17 mouse cellular contexts compared by ENCODE assay signal in the genomic region with DNA sequence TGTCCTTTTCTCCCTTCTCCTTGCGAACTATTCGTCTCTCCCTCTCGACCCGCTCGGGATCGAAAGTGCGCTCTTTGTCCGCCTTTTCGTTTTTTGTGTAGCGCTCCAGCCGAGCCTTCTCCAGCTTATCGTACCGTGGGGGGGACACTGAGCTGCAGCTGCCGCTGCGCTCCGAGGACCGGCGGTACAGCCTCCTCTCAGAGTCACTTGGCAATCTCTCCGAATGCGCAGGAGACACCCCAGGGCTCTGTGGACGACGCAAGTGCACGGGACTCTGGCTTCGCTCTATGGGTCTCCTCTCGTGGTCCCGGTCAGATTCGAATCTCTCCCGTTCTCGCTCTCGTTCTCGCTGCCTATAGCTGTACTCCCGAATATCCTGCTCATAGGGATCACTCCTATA. TPM values are rescaled to one million over a fixed set of nuclear protein-coding genes. Genes with fewer than 3 reads are reported as not detected.
DNase-seq lines count a peak whose midpoint lies in the region; ATAC-seq and TF ChIP-seq lines count a peak whose summit lies in the region.
"Had no signal": no experiment of that assay in that cellular context is flagged by ENCODE, and none has a peak within 500 bp of the region (broad histone marks: within the 10 kb centered on the region; RNA-seq: fewer than 3 reads in every experiment).

No protein-coding gene starts in this region.

- WGBS in hindbrain, postnatal 0 days, result 76% methylated on average over 32 of the region's 32 CpGs
- WGBS in kidney, embryonic 15.5 days, result 96% methylated on average over 32 of the region's 32 CpGs

- peak overlapping the region; percentile 92 for H3K27ac ChIP-seq in layer of hippocampus, adult 2 months
- no peak overlapping the region for H3K27ac ChIP-seq in ES-E14 (ENCODE audit: insufficient read depth, low read depth, low read length, poor library complexity, severe bottlenecking)
- H3K27ac ChIP-seq in hindbrain, postnatal 0 days, result peak overlapping the region; percentile 90
- no peak overlapping the region for H3K27ac ChIP-seq in kidney, embryonic 15.5 days

- DNase-seq in cerebellum, adult 11-12 months, result peak; percentile 41
- DNase-seq in cerebellum, adult 9-10 months, result no peak
- DNase-seq in layer of hippocampus, adult 2 months (ENCODE audit: low spot score in 2 of 2), result no peak
- DNase-seq in layer of hippocampus, adult 9-10 months (ENCODE audit: low spot score), result no peak
- no peak for DNase-seq in ES-E14 (ENCODE audit: low read depth, low spot score)
- DNase-seq in hindbrain, postnatal 0 days (ENCODE audit: low spot score), result no peak
- no peak for DNase-seq in heart, adult 11 months
- DNase-seq: gastrocnemius, postnatal 14 days; kidney, adult 8-10 months; right cerebral cortex, postnatal 25 days had no signal

- TF ChIP-seq CTCF in layer of hippocampus, adult 2 months (conservative IDR thresholded peaks at IDR 0.05), result no peak
- no peak for TF ChIP-seq CTCF in hindbrain, postnatal 0 days (IDR thresholded peaks at IDR 0.05; ENCODE audit: low read depth)

- peaks cover 0 to 6% of the 10 kb centered on the region in 2 experiments; a peak in 1 of 4 replicates for H3K4me1 ChIP-seq in ES-E14 (ENCODE audit: control insufficient read depth in 2 of 2, insufficient read depth in 2 of 2, low read length in 2 of 2, poor library complexity in 1 of 2)
- peaks cover 9% of the 10 kb centered on the region for H3K4me1 ChIP-seq in hindbrain, postnatal 0 days (ENCODE audit: insufficient read depth, low read length)
- H3K4me1 ChIP-seq in kidney, embryonic 15.5 days, result peaks cover 7% of the 10 kb centered on the region; the same call in 1 of the 2 replicates

- peak overlapping the region; percentile 27; the same call in 1 of the 2 replicates for H3K4me2 ChIP-seq in hindbrain, postnatal 0 days (ENCODE audit: low read depth, low read length)
- no peak overlapping the region for H3K4me2 ChIP-seq in kidney, embryonic 15.5 days
- H3K4me2 ChIP-seq: liver, embryonic 11.5 days had no signal

- H3K36me3 ChIP-seq in ES-E14 (ENCODE audit: control insufficient read depth, insufficient read depth, low read length, poor library complexity, severe bottlenecking), result peaks cover 75% of the 10 kb centered on the region
- peaks cover 71% of the 10 kb centered on the region for H3K36me3 ChIP-seq in hindbrain, postnatal 0 days (ENCODE audit: insufficient read depth, low read length)
- peaks cover 99% of the 10 kb centered on the region for H3K36me3 ChIP-seq in kidney, embryonic 15.5 days

- no peaks in the 10 kb centered on the region for H3K9me3 ChIP-seq in ES-E14 (ENCODE audit: control insufficient read depth, insufficient read depth, low read depth, low read length)
- no peaks in the 10 kb centered on the region for H3K9me3 ChIP-seq in hindbrain, postnatal 0 days (ENCODE audit: low read length)
- H3K9me3 ChIP-seq in kidney, embryonic 15.5 days (replicated peaks), result no peaks in the 10 kb centered on the region

- H3K9ac ChIP-seq in ES-E14 (ENCODE audit: insufficient read depth, low read depth, low read length, poor library complexity, severe bottlenecking), result peak overlapping the region; percentile 3; the same call in 1 of the 2 replicates
- 0 out of 2 replicates have a peak overlapping the region, but pooled peaks have one; percentile 24 for H3K9ac ChIP-seq in hindbrain, postnatal 0 days (replicated peaks; ENCODE audit: low read length)
- no peak overlapping the region for H3K9ac ChIP-seq in kidney, embryonic 15.5 days

- H3K27me3 ChIP-seq in hindbrain, postnatal 0 days (ENCODE audit: insufficient read depth, low read length), result no peaks in the 10 kb centered on the region
- H3K27me3 ChIP-seq in kidney, embryonic 15.5 days, result no peaks in the 10 kb centered on the region

- H3K4me3 ChIP-seq in layer of hippocampus, adult 2 months, result no peak overlapping the region
- H3K4me3 ChIP-seq in ES-E14 (ENCODE audit: insufficient read depth in 1 of 2, low read depth in 1 of 2, low read length in 2 of 2, poor library complexity in 1 of 2, severe bottlenecking in 1 of 2), result peak overlapping the region; percentile 23 to 26; a peak in 3 of 4 replicates
- H3K4me3 ChIP-seq in hindbrain, postnatal 0 days (ENCODE audit: low read length), result no peak overlapping the region
- H3K4me3 ChIP-seq in kidney, embryonic 15.5 days (replicated peaks), result no peak overlapping the region

- in situ Hi-C loops in ES-E14 (cut with MboI; ENCODE audit: low sequenced_read_pairs in 2 of 2, unreplicated experiment in 2 of 2), result loop anchor here in 1 of 2 experiments (5.0 kb wide), 1 partner anchor 76 kb away; no protein-coding TSS in a partner anchor

- no peak for ATAC-seq in hindbrain, postnatal 0 days
- ATAC-seq in kidney, embryonic 15.5 days (replicated peaks; ENCODE audit: low FRiP score), result no peak
- ATAC-seq: activated CD4-positive, CD25-positive, alpha-beta regulatory T cell, adult 4 months had no signal

TF ChIP-seq in ES-E14, 5 proteins besides CTCF, POLR2A, EP300 and RAD21:
- no peak for TF ChIP-seq ZC3H11A (IDR thresholded peaks at IDR 0.05; ENCODE audit: borderline replicate concordance, low read depth, low read length)
- no peak for TF ChIP-seq MAFK (IDR thresholded peaks at IDR 0.05; ENCODE audit: insufficient read depth, low read depth, low read length)
- TF ChIP-seq HCFC1 (IDR thresholded peaks at IDR 0.05; ENCODE audit: borderline replicate concordance, insufficient read depth, low read length), result no peak
- TF ChIP-seq ZNF384 (IDR thresholded peaks at IDR 0.05; ENCODE audit: low read depth, low read length), result no peak
- no peak for TF ChIP-seq CHD2 (IDR thresholded peaks at IDR 0.05; ENCODE audit: low read depth, low read length)

RNA-seq across cellular contexts. Expression of gene Zbtb17, which starts 34.3 kb away (rescaled TPM):
- total RNA-seq in layer of hippocampus, adult 2 months (2021), result 10 to 100 TPM; 33.8 to 34.6 TPM
- total RNA-seq in ES-E14 (2012; rRNA removed), result 30.1 and 37.3 TPM in 2 replicates
- 34.8 and 36.2 TPM in 2 replicates for total RNA-seq in hindbrain, postnatal 0 days (2014; rRNA removed)
- polyA plus RNA-seq in hindbrain, postnatal 0 days (2015; fragmentation: Nextera tagmentation; extraction: Ambion mirVana), result 28.2 and 28.8 TPM in 2 replicates
- polyA plus RNA-seq in kidney, embryonic 15.5 days (2015; fragmentation: Nextera tagmentation; extraction: Ambion mirVana), result 39.8 and 40.4 TPM in 2 replicates

RNA-seq across cellular contexts. Expression of gene Srarp, which starts 42.9 kb away (rescaled TPM):
- total RNA-seq in layer of hippocampus, adult 2 months (2021), result 1 to 10 TPM; 4.1 to 5.3 TPM
- not detected in 2 replicates for total RNA-seq in ES-E14 (2012; rRNA removed)
- total RNA-seq in hindbrain, postnatal 0 days (2014; rRNA removed), result 5.8 and 9.9 TPM in 2 replicates
- 0.33 and 0.54 TPM in 2 replicates for polyA plus RNA-seq in hindbrain, postnatal 0 days (2015; fragmentation: Nextera tagmentation; extraction: Ambion mirVana)
- not detected in 2 replicates for polyA plus RNA-seq in kidney, embryonic 15.5 days (2015; fragmentation: Nextera tagmentation; extraction: Ambion mirVana)
- total RNA-seq: G1E; gastrocnemius, postnatal 14 days; megakaryocyte progenitor cell, adult 5-6 weeks had no signal
- polyA plus RNA-seq: activated CD4-positive, CD25-positive, alpha-beta regulatory T cell, adult 4 months; G1E; heart, embryonic 14.5 days; liver, embryonic 11.5 days; neural tube, embryonic 11.5 days had no signal

RNA-seq across cellular contexts. Expression of gene Hspb7, which starts 58.2 kb away (rescaled TPM):
- under 1 TPM in 1 of 2 experiments, not detected in 1; 0.12 TPM for total RNA-seq in layer of hippocampus, adult 2 months (2021)
- total RNA-seq in ES-E14 (2012; rRNA removed), result not detected in 2 replicates
- 0.32 TPM in 1 of 2 replicates, not detected in the other for total RNA-seq in hindbrain, postnatal 0 days (2014; rRNA removed)
- 0.06 and 0.08 TPM in 2 replicates for polyA plus RNA-seq in hindbrain, postnatal 0 days (2015; fragmentation: Nextera tagmentation; extraction: Ambion mirVana)
- 1.0 and 1.1 TPM in 2 replicates for polyA plus RNA-seq in kidney, embryonic 15.5 days (2015; fragmentation: Nextera tagmentation; extraction: Ambion mirVana)
- total RNA-seq: G1E; megakaryocyte progenitor cell, adult 5-6 weeks had no signal
- polyA plus RNA-seq: activated CD4-positive, CD25-positive, alpha-beta regulatory T cell, adult 4 months; G1E; neural tube, embryonic 11.5 days had no signal

RNA-seq across cellular contexts. Expression of gene Spen, which starts 59.6 kb away (rescaled TPM):
- 10 to 100 TPM; 56.0 to 68.1 TPM for total RNA-seq in layer of hippocampus, adult 2 months (2021)
- 51.5 and 58.6 TPM in 2 replicates for total RNA-seq in ES-E14 (2012; rRNA removed)
- 16.9 and 17.4 TPM in 2 replicates for total RNA-seq in hindbrain, postnatal 0 days (2014; rRNA removed)
- 11.0 and 13.0 TPM in 2 replicates for polyA plus RNA-seq in hindbrain, postnatal 0 days (2015; fragmentation: Nextera tagmentation; extraction: Ambion mirVana)
- polyA plus RNA-seq in kidney, embryonic 15.5 days (2015; fragmentation: Nextera tagmentation; extraction: Ambion mirVana), result 10.3 and 11.1 TPM in 2 replicates

Comparison
In these comparisons a context has a peak if more than half of its experiments do, and no peak if none do; other contexts are left out.
1. H3K27ac ChIP-seq: peak in layer of hippocampus, adult 2 months (single experiment) and hindbrain, postnatal 0 days (single experiment); none in ES-E14 (single experiment) and kidney, embryonic 15.5 days (single experiment).
2. H3K4me3 ChIP-seq: peak in ES-E14 (2 of 2); none in layer of hippocampus, adult 2 months (single experiment), hindbrain, postnatal 0 days (single experiment) and kidney, embryonic 15.5 days (single experiment).